Mouse (Mus musculus) cerebral cortex, adult 2 months (tissue): ENCODE results near the gene Galnt16.

ENCODE experiments used
- WGBS: fragments of 180-500 bp; shearing (Covaris S2); methylation state at CpG from one replicate; pipeline ENCODE4 v1.1.7; 2018; 5-methylcytosine and 5-hydroxymethylcytosine counted together

Galnt16 gene

GRCm38 (mm10) chr12:80663935-80664334 is 145.9 kb downstream of the Galnt16 start:
- 80% methylated on average over 2 of the region's 2 CpGs for WGBS

DNA sequence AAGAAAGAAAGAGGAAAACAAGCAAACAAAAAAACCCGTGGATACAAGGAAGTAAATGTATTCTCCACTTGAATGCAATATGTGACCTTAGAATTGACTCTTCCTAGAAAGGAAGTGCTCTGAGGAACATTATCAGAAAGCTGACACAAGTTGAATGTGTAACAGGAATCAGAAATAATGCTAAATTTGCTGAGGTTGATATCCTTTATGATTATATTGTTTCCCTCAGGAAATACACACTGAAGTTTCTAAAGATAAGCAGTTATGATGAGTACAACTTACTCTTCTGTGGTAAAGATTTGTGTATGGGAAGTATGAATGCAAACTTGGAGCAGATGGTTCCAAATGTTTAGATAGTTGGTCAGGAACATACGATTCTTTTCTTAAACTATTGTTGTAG is 150.3 kb downstream of the Galnt16 start:
- WGBS, result 78% methylated on average over 2 of the region's 2 CpGs

DNA sequence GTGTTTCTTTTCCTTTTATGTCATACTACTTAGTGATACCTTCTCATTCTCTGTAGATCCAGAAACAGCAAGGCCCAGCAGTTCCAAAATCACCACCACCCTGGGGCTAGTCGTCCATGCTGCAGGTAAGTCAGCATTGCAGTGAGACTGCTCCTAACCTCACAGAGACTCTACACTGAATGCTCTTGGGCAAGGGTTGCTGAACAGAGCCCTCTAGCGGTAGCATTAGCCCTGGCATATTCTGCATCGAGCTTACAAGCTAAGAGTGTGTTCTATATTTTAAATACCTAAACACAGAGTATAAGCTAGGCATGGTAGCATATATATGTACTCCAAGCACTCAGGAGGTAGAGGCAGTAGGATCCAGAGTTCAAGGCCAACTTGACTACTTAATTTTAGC is 155.1 kb downstream of the Galnt16 start:
- WGBS, result 11% methylated on average over 3 of the region's 3 CpGs
